Mouse (Mus musculus): ENCODE results near the gene Rnase10. TPM values are rescaled to one million over a fixed set of nuclear protein-coding genes. Genes with fewer than 3 reads are reported as not detected.

The Rnase10 gene
- total and polyA plus RNA-seq, 3 experiments, result not detected

DNA sequence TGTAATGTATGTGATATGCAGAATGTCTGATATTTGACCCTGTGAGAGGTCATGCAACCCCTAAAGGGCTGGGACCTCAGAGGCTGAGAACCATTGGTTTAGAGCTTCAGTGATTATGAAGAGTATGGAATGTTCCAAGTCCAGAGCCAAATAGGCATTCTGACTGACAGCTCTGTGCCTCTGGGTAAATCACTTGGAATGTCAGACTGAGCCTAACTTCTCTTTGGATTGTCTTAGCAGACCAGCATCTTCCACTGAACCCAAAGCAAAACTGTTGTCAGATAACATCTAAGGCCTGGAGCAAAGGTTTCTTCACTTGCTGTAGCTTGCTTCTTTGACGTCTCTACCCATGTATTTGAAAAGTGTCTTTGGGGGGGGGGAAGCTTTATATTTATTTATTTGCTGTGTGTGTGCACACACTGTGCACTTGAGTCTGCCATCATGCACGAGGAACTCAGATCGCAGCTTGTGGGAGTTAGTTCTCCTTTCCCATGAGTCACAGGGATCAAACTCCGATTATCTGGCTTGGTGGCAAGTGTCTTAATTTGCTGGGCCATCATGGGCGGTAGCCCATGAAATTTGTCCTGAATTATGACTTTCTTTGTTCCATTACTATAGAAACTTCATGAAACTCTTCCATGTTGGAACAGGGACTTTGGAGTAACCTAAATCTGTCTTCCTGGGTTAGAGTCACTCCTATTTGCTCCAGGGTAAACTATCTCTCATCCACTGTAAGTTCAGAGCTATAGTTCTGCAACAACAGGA lies 39.2 kb upstream of the Rnase10 start:
- no peaks in the 10 kb centered on the region for H3K9me3 ChIP-seq (replicated peaks; ENCODE audit: low read length)
- DNase-seq (ENCODE audit: extremely low read depth), result no peak
- H3K27me3 ChIP-seq (replicated peaks), result no peaks in the 10 kb centered on the region
- H3K9ac ChIP-seq (ENCODE audit: insufficient read depth, low read depth), result no peak overlapping the region
- H3K4me1 ChIP-seq (ENCODE audit: control insufficient read depth in 1 of 2, insufficient read depth in 2 of 2), result peaks cover 5 to 15% of the 10 kb centered on the region in 2 experiments
- no peaks in the 10 kb centered on the region for H3K36me3 ChIP-seq (replicated peaks in 1 of 2; ENCODE audit: control insufficient read depth in 1 of 2, insufficient read depth in 1 of 2, low read length in 1 of 2)
- in situ Hi-C loops (cut with MboI; ENCODE audit: low pct_ligation_motif_present, low pct_unique_long_range_greater_than_20kb, low sequenced_read_pairs), result no loop called here
- dilution Hi-C loops (cut with MboI; ENCODE audit: extremely low pct_ligation_motif_present, extremely low pct_unique_long_range_greater_than_20kb, low sequenced_read_pairs), result no loop called here
- H3K79me2 ChIP-seq (replicated peaks; ENCODE audit: control insufficient read depth, extremely low read depth, insufficient read depth, poor library complexity, severe bottlenecking), result no peaks in the 10 kb centered on the region
- no peak overlapping the region for H3K27ac ChIP-seq (ENCODE audit: insufficient read depth, low read depth)
- TF ChIP-seq PAX5 (IDR thresholded peaks at IDR 0.05; ENCODE audit: low read length), result no peak
- TF ChIP-seq USF2 (conservative IDR thresholded peaks at IDR 0.05; ENCODE audit: low read depth, low read length), result no peak
- TF ChIP-seq EP300 (IDR thresholded peaks at IDR 0.05; ENCODE audit: low read length), result no peak
- no peak for TF ChIP-seq CHD2 (IDR thresholded peaks at IDR 0.05; ENCODE audit: low read length)
- no peak for TF ChIP-seq ZC3H11A (IDR thresholded peaks at IDR 0.05; ENCODE audit: low read depth, low read length)
- no peak overlapping the region for H3K4me3 ChIP-seq (replicated peaks in 1 of 3; ENCODE audit: low read depth in 2 of 3, low read length in 2 of 3, poor library complexity in 1 of 3)
- H3K4me2 ChIP-seq (ENCODE audit: insufficient read depth, low read depth, poor library complexity, severe bottlenecking), result no peak overlapping the region

DNA sequence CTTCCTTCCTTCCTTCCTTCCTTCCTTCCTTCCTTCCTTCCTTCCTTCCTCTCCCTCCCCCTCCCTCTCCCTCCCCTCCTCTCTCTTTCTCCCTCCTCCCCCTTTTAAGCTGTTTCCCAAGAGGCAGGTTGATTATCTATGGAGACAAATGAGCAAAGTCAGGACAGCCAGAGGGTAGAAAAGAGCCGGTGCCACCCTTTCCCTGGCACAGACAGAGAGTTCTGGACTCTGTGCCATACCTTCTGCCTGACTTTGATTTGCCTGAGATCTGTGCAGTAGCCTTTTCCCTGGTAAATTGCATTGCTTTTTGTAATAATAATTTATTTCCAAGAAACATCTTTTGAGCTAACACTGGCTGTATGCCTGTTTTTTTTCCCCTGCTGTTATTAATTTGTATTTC lies 38.5 kb upstream of the Rnase10 start:
- Histone ChIP-seq H3K27ac (ENCODE audit: insufficient read depth, low read depth) (no peak overlapping the region), H3K79me2 (replicated peaks; ENCODE audit: control insufficient read depth, extremely low read depth, insufficient read depth, poor library complexity, severe bottlenecking) (no peaks in the 10 kb centered on the region), H3K4me2 (ENCODE audit: insufficient read depth, low read depth, poor library complexity, severe bottlenecking) (no peak overlapping the region), H3K9ac (ENCODE audit: insufficient read depth, low read depth) (no peak overlapping the region), H3K9me3 (replicated peaks; ENCODE audit: low read length) (no peaks in the 10 kb centered on the region), H3K4me1 (ENCODE audit: control insufficient read depth in 1 of 2, insufficient read depth in 2 of 2) (peaks cover 5 to 15% of the 10 kb centered on the region in 2 experiments), H3K4me3 (replicated peaks in 1 of 3; ENCODE audit: low read depth in 2 of 3, low read length in 2 of 3, poor library complexity in 1 of 3) (no peak overlapping the region), H3K27me3 (replicated peaks) (no peaks in the 10 kb centered on the region), H3K36me3 (replicated peaks in 1 of 2; ENCODE audit: control insufficient read depth in 1 of 2, insufficient read depth in 1 of 2, low read length in 1 of 2) (no peaks in the 10 kb centered on the region)
- no peak for DNase-seq (ENCODE audit: extremely low read depth)
- in situ Hi-C loops (cut with MboI; ENCODE audit: low pct_ligation_motif_present, low pct_unique_long_range_greater_than_20kb, low sequenced_read_pairs), result no loop called here
- dilution Hi-C loops (cut with MboI; ENCODE audit: extremely low pct_ligation_motif_present, extremely low pct_unique_long_range_greater_than_20kb, low sequenced_read_pairs), result no loop called here
- TF ChIP-seq BHLHE40 (IDR thresholded peaks at IDR 0.05; ENCODE audit: low read depth, low read length) (no peak), SMC3 (IDR thresholded peaks at IDR 0.05; ENCODE audit: low read depth, low read length) (no peak), NRF1 (IDR thresholded peaks at IDR 0.05; ENCODE audit: low read depth, low read length) (no peak), UBTF (IDR thresholded peaks at IDR 0.05; ENCODE audit: low read depth, low read length) (no peak), SIN3A (IDR thresholded peaks at IDR 0.05; ENCODE audit: low read length) (no peak), USF2 (conservative IDR thresholded peaks at IDR 0.05; ENCODE audit: low read depth, low read length) (no peak), IRF4 (IDR thresholded peaks at IDR 0.05; ENCODE audit: low read depth, low read length) (no peak), CTCF (conservative IDR thresholded peaks at IDR 0.05 in 1 of 2, IDR thresholded peaks at IDR 0.05 in 1 of 2; ENCODE audit: low read depth in 2 of 2, low read length in 2 of 2) (no peak), MAZ (IDR thresholded peaks at IDR 0.05; ENCODE audit: low read depth, low read length) (no peak), ZKSCAN1 (IDR thresholded peaks at IDR 0.05; ENCODE audit: borderline replicate concordance, low read depth, low read length) (no peak), USF1 (IDR thresholded peaks at IDR 0.05; ENCODE audit: low read depth, low read length) (no peak), ELF1 (IDR thresholded peaks at IDR 0.05; ENCODE audit: low read depth, low read length) (no peak)
